Mouse (Mus musculus) liver, embryonic 16.5 days (tissue): ENCODE data around the gene Hdhd5. TPM values are rescaled to one million over a fixed set of nuclear protein-coding genes. Genes with fewer than 3 reads are reported as not detected.

Experiments
- ATAC-seq: fragments of 200-750 bp; cut with Nextera tagmentation; 2 replicates; pipeline ENCODE4 v1.8.0; 2017; ENCODE audit warnings: low read depth, mild to moderate bottlenecking, moderate number of reproducible peaks, moderate library complexity
- H3K27ac ChIP-seq: fragments of 300-500 bp; sonication (generic); 2 replicates; pipeline ENCODE4 v1.5.1; 2014; ENCODE audit warnings: mild to moderate bottlenecking, low read length
- H3K27me3 ChIP-seq: fragments of 300-500 bp; sonication (generic); 2 replicates; pipeline ENCODE4 v1.6.1; 2014; ENCODE audit warnings: low read depth, low read length, mixed read lengths; ENCODE audit not compliant: control insufficient read depth, insufficient read depth
- H3K36me3 ChIP-seq: fragments of 300-500 bp; sonication (generic); 2 replicates; pipeline ENCODE4 v1.6.1; 2014; ENCODE audit warnings: mild to moderate bottlenecking; ENCODE audit not compliant: control insufficient read depth, insufficient read depth
- H3K4me1 ChIP-seq: fragments of 300-500 bp; sonication (generic); 2 replicates; pipeline ENCODE4 v1.6.1; 2014; ENCODE audit warnings: low read depth, low read length, mixed read lengths; ENCODE audit not compliant: control insufficient read depth
- H3K4me2 ChIP-seq: fragments of 300-500 bp; sonication (generic); 2 replicates; pipeline ENCODE4 v1.6.1; 2014; ENCODE audit warnings: low read depth, low read length, mixed read lengths
- H3K4me3 ChIP-seq: fragments of 300-500 bp; sonication (generic); 2 replicates; pipeline ENCODE4 v1.5.1; 2014; ENCODE audit warnings: low read depth, mild to moderate bottlenecking, low read length
- H3K9ac ChIP-seq: fragments of 300-500 bp; sonication (generic); 2 replicates; pipeline ENCODE4 v1.6.1; 2014; ENCODE audit warnings: low read depth, low read length
- H3K9me3 ChIP-seq: fragments of 300-500 bp; sonication (generic); replicated peaks from 2 replicates; pipeline ENCODE4 v1.6.1; 2016; ENCODE audit warnings: low read length; ENCODE audit not compliant: control insufficient read depth
- WGBS: fragments of 180-500 bp; shearing (Covaris S2); extraction: QIAGEN DNeasy Blood & Tissue Kit; methylation state at CpG from one replicate; pipeline ENCODE4 v1.1.7; 2014; ENCODE audit not compliant: insufficient replicate concordance; 5-methylcytosine and 5-hydroxymethylcytosine counted together
- polyA plus RNA-seq: library from polyadenylated mRNA; unstranded; fragments of >200 nt; fragmentation: Nextera tagmentation; extraction: Ambion mirVana; gene quantifications from 2 replicates; pipeline ENCODE4 v1.2.1, GENCODE M21; 2015

The Hdhd5 gene
- polyA plus RNA-seq, result 8.9 and 9.5 TPM in 2 replicates

DNA sequence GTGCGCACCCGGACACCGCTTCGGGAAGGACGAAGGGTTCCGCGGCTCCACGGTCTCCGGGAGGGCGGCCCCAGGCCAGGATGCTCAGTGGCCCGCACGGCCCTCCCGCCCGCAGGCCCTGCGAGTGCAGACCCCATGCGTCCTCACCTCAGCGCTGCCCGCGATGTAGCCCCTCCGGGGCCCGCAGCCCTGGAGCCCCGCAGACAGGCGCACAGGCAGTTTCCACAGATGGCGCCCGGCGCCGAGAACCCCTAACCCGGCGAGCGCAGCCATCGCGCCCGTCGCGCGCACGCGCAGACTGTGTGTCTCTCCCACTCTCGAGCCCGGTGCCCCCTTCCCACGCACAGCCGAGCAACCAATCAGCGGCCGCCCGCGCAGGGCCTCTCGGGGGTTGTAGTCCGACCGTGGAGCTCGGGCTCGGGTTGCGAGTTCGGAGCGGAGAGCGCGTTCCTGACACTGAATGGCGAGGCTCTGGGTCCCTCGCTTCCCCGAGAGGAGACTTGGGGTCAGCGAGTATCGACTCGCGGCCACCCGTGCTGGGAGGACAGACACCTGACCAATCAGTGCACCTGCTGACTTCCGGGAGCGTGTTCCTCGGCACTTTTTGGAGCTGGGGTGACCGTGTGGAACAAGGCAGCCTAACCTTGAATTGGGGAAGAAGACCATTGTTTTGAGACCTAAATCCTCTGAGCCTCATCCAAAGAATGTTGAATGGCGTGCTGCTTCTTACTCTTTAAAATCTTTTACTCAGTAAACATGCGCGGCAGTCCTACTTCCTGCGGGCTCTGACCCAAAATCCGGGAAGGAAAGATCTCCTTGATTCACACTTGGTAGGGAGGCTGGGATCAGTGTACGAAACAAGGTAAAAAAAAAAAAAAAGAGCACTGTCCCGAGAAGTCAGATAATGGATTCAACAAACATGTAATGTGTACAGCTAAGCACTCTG is at the start of gene Hdhd5:
Gene Hdhd5, minus strand, starts transcription at position 300 of the 946 bp plus-strand sequence.
- Histone ChIP-seq H3K9ac (peak within 1 kb of the TSS; percentile 74), H3K4me1 (peaks cover 12% of the 10 kb centered on the region), H3K4me3 (peak within 1 kb of the TSS; percentile 79), H3K9me3 (no peaks in the 10 kb centered on the region), H3K27ac (peak within 1 kb of the TSS; percentile 15), H3K36me3 (no peaks in the 10 kb centered on the region), H3K4me2 (peak within 1 kb of the TSS; percentile 78), H3K27me3 (no peaks in the 10 kb centered on the region)
- peak; percentile 98 for ATAC-seq
- under 1% methylated on average over 75 of the region's 75 CpGs for WGBS

DNA sequence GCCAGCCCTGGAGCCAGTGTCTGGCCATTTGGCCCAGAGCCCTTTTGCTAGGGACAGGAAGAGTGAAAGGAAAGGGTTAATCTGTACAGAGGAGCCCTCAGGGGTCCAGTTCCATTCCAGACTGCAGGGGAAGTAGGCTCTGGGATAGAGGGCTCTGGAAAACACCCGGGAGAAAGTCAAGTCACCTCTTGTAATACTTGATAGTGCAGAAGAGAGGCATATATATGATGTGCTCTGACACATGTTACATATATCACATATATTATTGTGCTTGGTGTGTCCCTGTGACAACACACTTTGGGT is 49.5 kb upstream of the Hdhd5 start:
- peak overlapping the region; percentile 67 for H3K9ac ChIP-seq
- H3K4me1 ChIP-seq, result peaks cover 40% of the 10 kb centered on the region
- H3K27ac ChIP-seq, result peak overlapping the region; percentile 75
- no peak for ATAC-seq
- 7% methylated on average over 1 of the region's 1 CpGs for WGBS
- peak overlapping the region; percentile 91 for H3K4me2 ChIP-seq
- peak overlapping the region; percentile 61 for H3K4me3 ChIP-seq
- H3K36me3 ChIP-seq, result no peaks in the 10 kb centered on the region
- no peaks in the 10 kb centered on the region for H3K9me3 ChIP-seq
- H3K27me3 ChIP-seq, result no peaks in the 10 kb centered on the region

GRCm38 (mm10) chr6:120579831-120580712 is 49.0 kb upstream of the Hdhd5 start:
- H3K9ac ChIP-seq, result peak overlapping the region; percentile 67
- peak; percentile 99 for ATAC-seq
- H3K9me3 ChIP-seq, result no peaks in the 10 kb centered on the region
- no peaks in the 10 kb centered on the region for H3K27me3 ChIP-seq
- peak overlapping the region; percentile 91 for H3K4me2 ChIP-seq
- peak overlapping the region; percentile 91 for H3K27ac ChIP-seq
- WGBS, result under 1% methylated on average over 22 of the region's 23 CpGs
- no peaks in the 10 kb centered on the region for H3K36me3 ChIP-seq
- peak overlapping the region; percentile 61 for H3K4me3 ChIP-seq
- H3K4me1 ChIP-seq, result peaks cover 36% of the 10 kb centered on the region

DNA sequence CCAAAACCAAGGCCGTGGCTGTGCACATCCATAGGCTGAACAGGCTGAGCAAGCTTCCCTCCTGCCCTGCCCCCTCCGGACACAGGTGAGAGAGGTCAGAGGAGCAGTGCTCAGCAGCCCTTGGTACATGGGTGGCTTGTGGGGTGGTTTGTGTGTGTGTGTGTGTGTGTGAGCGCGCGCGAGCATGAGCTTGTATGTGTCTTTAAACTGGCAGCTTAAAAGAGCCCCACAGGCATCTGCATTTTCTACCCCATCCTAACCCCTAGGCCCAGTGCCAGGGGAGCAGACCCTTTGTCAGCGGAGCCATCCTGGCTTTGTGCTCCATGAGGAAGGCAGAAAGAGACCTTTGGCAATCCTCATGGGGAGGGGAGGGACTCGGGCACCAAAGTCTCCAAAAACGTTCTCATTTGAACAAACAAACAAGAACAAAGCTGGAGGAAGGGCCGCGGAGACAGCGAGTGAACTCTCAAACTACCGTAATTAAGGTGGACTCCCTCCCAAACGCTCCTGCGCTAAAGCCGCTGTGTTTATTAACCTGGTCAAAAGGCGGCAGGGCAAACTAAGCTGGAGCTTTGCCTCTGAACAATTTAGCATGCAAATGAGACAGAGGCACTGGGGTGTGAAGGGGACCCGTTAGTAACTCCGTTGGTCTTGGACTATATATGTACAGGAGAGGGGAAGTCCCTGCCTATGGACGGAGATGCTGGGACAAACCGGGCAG is 48.2 kb upstream of the Hdhd5 start:
- Histone ChIP-seq H3K27ac (peak overlapping the region; percentile 91), H3K9ac (peak overlapping the region; percentile 67), H3K4me3 (peak overlapping the region; percentile 61), H3K27me3 (no peaks in the 10 kb centered on the region), H3K4me1 (peaks cover 36% of the 10 kb centered on the region), H3K9me3 (no peaks in the 10 kb centered on the region), H3K4me2 (peak overlapping the region; percentile 91), H3K36me3 (no peaks in the 10 kb centered on the region)
- 21% methylated on average over 21 of the region's 21 CpGs for WGBS
- peak; percentile 1; the same call in 1 of the 2 replicates for ATAC-seq

DNA sequence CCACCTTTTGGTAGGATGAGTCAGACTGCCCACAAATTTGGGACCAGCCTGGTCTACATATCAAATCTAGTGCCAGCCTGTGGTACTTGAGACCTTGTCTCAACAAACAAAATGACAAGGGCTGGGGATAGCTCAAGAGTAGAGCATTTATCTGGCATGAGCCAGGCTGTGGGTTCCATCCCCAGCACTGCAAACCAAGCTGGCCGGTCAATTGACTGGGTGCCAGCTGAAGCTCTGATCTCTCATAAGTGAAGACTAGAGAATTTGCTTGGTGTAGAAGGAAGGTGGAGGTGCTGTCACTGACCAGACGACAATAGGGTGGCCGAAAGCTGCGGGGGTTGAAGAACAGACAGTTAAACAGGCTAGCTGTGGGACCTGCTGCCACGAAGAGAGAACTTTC is 47.4 kb upstream of the Hdhd5 start:
- WGBS, result 61% methylated on average over 5 of the region's 5 CpGs
- Histone ChIP-seq H3K4me3 (no peak overlapping the region), H3K9me3 (no peaks in the 10 kb centered on the region), H3K9ac (no peak overlapping the region), H3K27ac (no peak overlapping the region), H3K36me3 (no peaks in the 10 kb centered on the region), H3K4me2 (no peak overlapping the region), H3K27me3 (no peaks in the 10 kb centered on the region), H3K4me1 (peaks cover 36% of the 10 kb centered on the region)
- ATAC-seq, result no peak

- H3K36me3 ChIP-seq, result no peaks in the 10 kb centered on the region
- peaks cover 8% of the 10 kb centered on the region for H3K4me1 ChIP-seq
- no peaks in the 10 kb centered on the region for H3K9me3 ChIP-seq
- no peak overlapping the region for H3K4me3 ChIP-seq
- H3K27ac ChIP-seq, result no peak overlapping the region
- H3K9ac ChIP-seq, result no peak overlapping the region
- no peaks in the 10 kb centered on the region for H3K27me3 ChIP-seq
- 25% methylated on average over 1 of the region's 1 CpGs for WGBS
- ATAC-seq, result no peak
- H3K4me2 ChIP-seq, result no peak overlapping the region
Measured at GRCm38 (mm10) chr6:120572372-120572771, 41.3 kb upstream of the Hdhd5 start.

- Histone ChIP-seq H3K9ac (no peak overlapping the region), H3K4me2 (no peak overlapping the region), H3K4me1 (peaks cover 5% of the 10 kb centered on the region), H3K9me3 (no peaks in the 10 kb centered on the region), H3K27ac (no peak overlapping the region), H3K4me3 (no peak overlapping the region), H3K27me3 (no peaks in the 10 kb centered on the region), H3K36me3 (no peaks in the 10 kb centered on the region)
- no peak for ATAC-seq
- 68% methylated on average over 1 of the region's 1 CpGs for WGBS
Measured at GRCm38 (mm10) chr6:120568257-120568656, 37.1 kb upstream of the Hdhd5 start.

DNA sequence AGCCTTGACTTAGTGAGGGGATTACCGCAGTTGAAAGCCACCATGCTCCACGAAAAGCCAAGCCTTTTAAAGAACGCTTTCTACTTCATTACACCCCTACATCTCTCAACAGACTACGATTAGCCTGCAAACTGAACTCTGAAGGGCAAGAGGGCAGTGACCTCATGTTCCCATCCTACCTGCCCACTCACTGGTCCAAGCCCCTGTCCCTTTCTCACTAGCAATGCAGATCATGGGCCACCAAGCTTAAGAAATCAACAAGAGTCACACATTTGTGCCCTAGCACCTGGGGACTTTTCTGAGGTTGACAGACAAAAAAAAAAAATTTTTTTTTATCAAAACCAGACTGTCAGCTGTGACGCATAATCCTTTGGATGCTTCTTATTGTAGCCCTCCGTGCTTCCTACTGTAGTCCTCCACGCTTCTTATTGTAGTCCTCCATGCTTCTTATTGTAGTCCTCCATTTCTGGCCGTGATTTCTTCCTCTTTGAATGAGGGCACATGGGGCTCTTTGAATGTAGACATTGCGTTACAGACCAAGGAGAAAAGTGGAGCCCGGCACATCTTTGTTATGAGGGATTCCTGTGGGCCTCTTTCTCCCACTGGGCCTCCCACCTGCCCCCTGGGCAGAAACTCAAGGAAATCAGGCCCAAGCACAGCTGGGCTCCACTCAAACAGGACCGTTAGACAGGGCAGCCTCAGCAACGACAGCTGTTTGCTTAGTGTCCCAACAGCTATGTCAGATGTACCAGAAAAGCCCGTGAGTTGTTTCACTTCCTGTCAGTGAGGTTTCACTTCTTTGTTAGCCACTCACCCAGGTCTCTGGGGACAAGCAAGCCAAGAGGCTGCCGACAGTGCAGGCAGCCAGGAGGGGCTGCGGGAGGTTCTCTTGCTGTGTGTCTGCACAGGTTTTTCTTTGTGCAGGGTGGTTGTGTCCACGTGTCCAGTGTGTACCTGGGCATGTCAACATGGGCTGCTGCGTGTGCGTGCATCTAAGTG is 36.1 kb upstream of the Hdhd5 start:
- Histone ChIP-seq H3K27me3 (no peaks in the 10 kb centered on the region), H3K4me2 (no peak overlapping the region), H3K4me1 (peaks cover 5% of the 10 kb centered on the region), H3K27ac (peak overlapping the region; percentile 32), H3K36me3 (no peaks in the 10 kb centered on the region), H3K9me3 (no peaks in the 10 kb centered on the region), H3K4me3 (no peak overlapping the region), H3K9ac (no peak overlapping the region)
- 56% methylated on average over 18 of the region's 18 CpGs for WGBS
- peak; percentile 52 for ATAC-seq
